Mouse (Mus musculus): ENCODE measurements around the gene Pacs2.

GRCm38 (mm10) chr12:113101251-113101960 lies 87.1 kb downstream of the Pacs2 start:
- TF ChIP-seq GATA1 (IDR thresholded peaks at IDR 0.05; ENCODE audit: low read length) (no peak), TAL1 (IDR thresholded peaks at IDR 0.05; ENCODE audit: low read length) (no peak)

Measured in erythroblast, embryonic 14.5 days (primary cell).